32 mouse cellular contexts compared by ENCODE assay signal in genomic region chr12:107438506-107438905, GRCm38 (mm10). TPM values are rescaled to one million over a fixed set of nuclear protein-coding genes. Genes with fewer than 3 reads are reported as not detected.
DNase-seq lines count a peak whose midpoint lies in the region; ATAC-seq lines count a peak whose summit lies in the region.
"Had no signal": no experiment of that assay in that cellular context is flagged by ENCODE, and none has a peak within 500 bp of the region (broad histone marks: within the 10 kb centered on the region; RNA-seq: fewer than 3 reads in every experiment).

No protein-coding gene starts in this region.

- DNase-seq in adrenal gland, postnatal 14 days, result peak; percentile 8
- no peak for DNase-seq in adrenal gland, postnatal 4 days (ENCODE audit: low spot score in 2 of 2)
- peak; percentile 28 for DNase-seq in forebrain, embryonic 14.5 days (ENCODE audit: low spot score)
- peak; percentile 1 to 10 for DNase-seq in heart, postnatal 36 days
- DNase-seq in heart, adult 11 months, result no peak
- peak; percentile 5 for DNase-seq in retina, postnatal 1 day
- DNase-seq in retina, embryonic 14.5 days (ENCODE audit: low spot score), result no peak
- DNase-seq: kidney, adult 8-10 months; kidney, postnatal 14 days; liver, postnatal 0 days; lung, postnatal 14 days; thymus, adult 2 months; thymus, postnatal 4 days had no signal

- ATAC-seq in forebrain, embryonic 14.5 days, result no peak
- no peak for ATAC-seq in forebrain, embryonic 12.5 days (ENCODE audit: low FRiP score)
- ATAC-seq: forebrain, embryonic 16.5 days; hindbrain, embryonic 16.5 days; intestine, embryonic 15.5 days; liver, postnatal 0 days had no signal

- no peaks in the 10 kb centered on the region for H3K36me3 ChIP-seq in forebrain, embryonic 14.5 days (ENCODE audit: control insufficient read depth, insufficient read depth, low read length)
- H3K36me3 ChIP-seq in forebrain, embryonic 12.5 days (replicated peaks), result no peaks in the 10 kb centered on the region
- H3K36me3 ChIP-seq: embryonic facial prominence, embryonic 15.5 days; heart, embryonic 12.5 days; hindbrain, embryonic 10.5 days; intestine, embryonic 15.5 days; limb, embryonic 12.5 days; midbrain, embryonic 12.5 days; stomach, embryonic 15.5 days had no signal

- H3K27me3 ChIP-seq in forebrain, embryonic 14.5 days (replicated peaks; ENCODE audit: control insufficient read depth, insufficient read depth, low read length), result no peaks in the 10 kb centered on the region
- no peaks in the 10 kb centered on the region for H3K27me3 ChIP-seq in forebrain, embryonic 12.5 days
- H3K27me3 ChIP-seq: embryonic facial prominence, embryonic 15.5 days; heart, embryonic 12.5 days; intestine, embryonic 15.5 days; midbrain, embryonic 12.5 days; stomach, embryonic 15.5 days had no signal

- no peak overlapping the region for H3K4me2 ChIP-seq in forebrain, embryonic 14.5 days (ENCODE audit: low read length)
- no peak overlapping the region for H3K4me2 ChIP-seq in forebrain, embryonic 12.5 days
- H3K4me2 ChIP-seq: embryonic facial prominence, embryonic 15.5 days; heart, embryonic 12.5 days; intestine, embryonic 15.5 days; limb, embryonic 12.5 days; liver, embryonic 11.5 days; midbrain, embryonic 12.5 days; stomach, embryonic 15.5 days had no signal

- H3K27ac ChIP-seq in forebrain, embryonic 14.5 days (ENCODE audit: low read depth, low read length), result no peak overlapping the region
- H3K27ac ChIP-seq in forebrain, embryonic 12.5 days, result no peak overlapping the region
- H3K27ac ChIP-seq: embryonic facial prominence, embryonic 15.5 days; hindbrain, embryonic 10.5 days; intestine, embryonic 15.5 days; limb, embryonic 12.5 days; midbrain, embryonic 12.5 days; stomach, embryonic 15.5 days had no signal

- H3K4me1 ChIP-seq in forebrain, embryonic 14.5 days (ENCODE audit: control insufficient read depth, insufficient read depth, low read length), result no peaks in the 10 kb centered on the region
- no peaks in the 10 kb centered on the region; the same call in 1 of the 2 replicates for H3K4me1 ChIP-seq in forebrain, embryonic 12.5 days
- H3K4me1 ChIP-seq: embryonic facial prominence, embryonic 15.5 days; hindbrain, embryonic 10.5 days; intestine, embryonic 15.5 days; limb, embryonic 12.5 days; midbrain, embryonic 12.5 days; stomach, embryonic 15.5 days had no signal

- 50% methylated on average over 4 of the region's 4 CpGs for WGBS in forebrain, embryonic 14.5 days
- 77% methylated on average over 4 of the region's 4 CpGs for WGBS in forebrain, embryonic 12.5 days

- no peak overlapping the region for H3K4me3 ChIP-seq in forebrain, embryonic 14.5 days (ENCODE audit: low read depth, low read length)
- H3K4me3 ChIP-seq in forebrain, embryonic 12.5 days (replicated peaks), result no peak overlapping the region
- H3K4me3 ChIP-seq: embryonic facial prominence, embryonic 15.5 days; heart, embryonic 12.5 days; hindbrain, embryonic 10.5 days; intestine, embryonic 15.5 days; limb, embryonic 12.5 days; midbrain, embryonic 12.5 days; stomach, embryonic 15.5 days had no signal

- intact Hi-C loops in heart, postnatal 36 days (cut with DNase I), result no loop called here

- H3K9me3 ChIP-seq in forebrain, embryonic 14.5 days (replicated peaks; ENCODE audit: control insufficient read depth, low read length), result no peaks in the 10 kb centered on the region
- no peaks in the 10 kb centered on the region for H3K9me3 ChIP-seq in forebrain, embryonic 12.5 days
- H3K9me3 ChIP-seq: embryonic facial prominence, embryonic 15.5 days; heart, embryonic 12.5 days; hindbrain, embryonic 10.5 days; intestine, embryonic 15.5 days; limb, embryonic 12.5 days; midbrain, embryonic 12.5 days; stomach, embryonic 15.5 days had no signal

- no peak overlapping the region for H3K9ac ChIP-seq in forebrain, embryonic 14.5 days (ENCODE audit: low read length)
- H3K9ac ChIP-seq in forebrain, embryonic 12.5 days, result no peak overlapping the region
- H3K9ac ChIP-seq: embryonic facial prominence, embryonic 15.5 days; heart, embryonic 12.5 days; intestine, embryonic 15.5 days; limb, embryonic 12.5 days; liver, postnatal 0 days; midbrain, embryonic 12.5 days; stomach, embryonic 15.5 days had no signal

RNA-seq across cellular contexts. Expression of gene 3110018I06Rik, which starts 49.9 kb away (rescaled TPM):
- not detected in 2 replicates for total RNA-seq in adrenal gland, postnatal 14 days (2021)
- not detected for total RNA-seq in adrenal gland, postnatal 4 days (2021)
- polyA plus RNA-seq in forebrain, embryonic 14.5 days (2014; fragmentation: Nextera tagmentation; extraction: Ambion mirVana), result not detected in 2 replicates
- polyA plus RNA-seq in forebrain, embryonic 12.5 days (2016; fragmentation: Nextera tagmentation; extraction: Ambion mirVana), result not detected in 2 replicates
- total RNA-seq in heart, postnatal 36 days (2021), result not detected
- total RNA-seq: common myeloid progenitor, adult 5-6 weeks; gastrocnemius, postnatal 4 days; layer of hippocampus, adult 18-20 months; layer of hippocampus, postnatal 14 days; left cerebral cortex, adult 8-10 months; megakaryocyte progenitor cell, adult 5-6 weeks; monocyte, adult 5-6 weeks; neutrophil, adult 5-6 weeks had no signal
- polyA plus RNA-seq: embryonic facial prominence, embryonic 15.5 days; forebrain, embryonic 16.5 days; heart, embryonic 12.5 days; hindbrain, embryonic 10.5 days; hindbrain, embryonic 16.5 days; intestine, embryonic 15.5 days; limb, embryonic 12.5 days; liver, embryonic 11.5 days; liver, postnatal 0 days; midbrain, embryonic 12.5 days; stomach, embryonic 15.5 days; thymus, adult 2 months had no signal

Comparison
In these comparisons a context has a peak if more than half of its experiments do, and no peak if none do; other contexts are left out.
1. DNase-seq: peak in adrenal gland, postnatal 14 days (single experiment), forebrain, embryonic 14.5 days (single experiment), heart, postnatal 36 days (2 of 2) and retina, postnatal 1 day (single experiment); none in adrenal gland, postnatal 4 days (0 of 2), heart, adult 11 months (single experiment) and retina, embryonic 14.5 days (single experiment).